ENCODE assay signal across 8 mouse cellular contexts in genomic region chr5:144387851-144388250, GRCm38 (mm10). TPM values are rescaled to one million over a fixed set of nuclear protein-coding genes. Genes with fewer than 3 reads are reported as not detected.
A peak's percentile ranks its signal among the peaks of the same experiment; 100 is the strongest.
DNase-seq lines count a peak whose midpoint lies in the region; ATAC-seq and TF ChIP-seq lines count a peak whose summit lies in the region.

No protein-coding gene starts in this region.

- 11% methylated on average over 6 of the region's 6 CpGs for WGBS in forebrain, embryonic 16.5 days
- WGBS in kidney, postnatal 0 days: 10% methylated on average over 6 of the region's 6 CpGs

- ATAC-seq in forebrain, embryonic 16.5 days: peak; percentile 58; the same call in 1 of the 2 replicates
- no peak for ATAC-seq in kidney, postnatal 0 days (replicated peaks; ENCODE audit: low FRiP score, low read depth)
- ATAC-seq in monocyte, adult 5-6 weeks (replicated peaks; ENCODE audit: insufficient number of reproducible peaks, low FRiP score, low TSS enrichment, poor library complexity, severe bottlenecking): no peak

- no peaks in the 10 kb centered on the region for H3K27me3 ChIP-seq in ES-Bruce4 (ENCODE audit: control insufficient read depth, insufficient read depth, low read length, poor library complexity, severe bottlenecking)
- H3K27me3 ChIP-seq in forebrain, embryonic 16.5 days (replicated peaks; ENCODE audit: control insufficient read depth, insufficient read depth, low read length): no peaks in the 10 kb centered on the region
- no peaks in the 10 kb centered on the region for H3K27me3 ChIP-seq in kidney, postnatal 0 days (ENCODE audit: insufficient read depth, low read length)

- TF ChIP-seq POLR2A in ES-Bruce4 (IDR thresholded peaks at IDR 0.05; ENCODE audit: insufficient read depth, low read length): no peak

- H3K4me3 ChIP-seq in ES-Bruce4 (ENCODE audit: low read depth, low read length): no peak overlapping the region
- H3K4me3 ChIP-seq in forebrain, embryonic 16.5 days (replicated peaks; ENCODE audit: low read length): no peak overlapping the region
- no peak overlapping the region for H3K4me3 ChIP-seq in kidney, postnatal 0 days (replicated peaks; ENCODE audit: low read depth, low read length)

- no peak overlapping the region for H3K4me2 ChIP-seq in forebrain, embryonic 16.5 days (ENCODE audit: low read length)
- no peak overlapping the region for H3K4me2 ChIP-seq in kidney, postnatal 0 days (ENCODE audit: low read length)

- peak; percentile 51 for TF ChIP-seq CTCF in ES-Bruce4 (IDR thresholded peaks at IDR 0.05; ENCODE audit: low read depth, low read length)
- peak; percentile 83 for TF ChIP-seq CTCF in kidney, postnatal 0 days (IDR thresholded peaks at IDR 0.05; ENCODE audit: low read depth)

- no peaks in the 10 kb centered on the region for H3K36me3 ChIP-seq in ES-Bruce4 (ENCODE audit: control insufficient read depth, insufficient read depth, low read length, poor library complexity, severe bottlenecking)
- H3K36me3 ChIP-seq in forebrain, embryonic 16.5 days (ENCODE audit: control insufficient read depth, insufficient read depth): no peaks in the 10 kb centered on the region
- no peaks in the 10 kb centered on the region for H3K36me3 ChIP-seq in kidney, postnatal 0 days (ENCODE audit: insufficient read depth, low read length)

- H3K9me3 ChIP-seq in ES-Bruce4 (replicated peaks; ENCODE audit: control insufficient read depth, insufficient read depth, low read length, poor library complexity, severe bottlenecking): no peaks in the 10 kb centered on the region
- no peaks in the 10 kb centered on the region for H3K9me3 ChIP-seq in forebrain, embryonic 16.5 days (ENCODE audit: control insufficient read depth, low read length)
- no peaks in the 10 kb centered on the region for H3K9me3 ChIP-seq in kidney, postnatal 0 days (replicated peaks; ENCODE audit: low read length)

- no peak for TF ChIP-seq EP300 in ES-Bruce4 (IDR thresholded peaks at IDR 0.05; ENCODE audit: insufficient read depth, low read depth, low read length)

- no peaks in the 10 kb centered on the region for H3K4me1 ChIP-seq in ES-Bruce4 (ENCODE audit: control insufficient read depth, insufficient read depth, low read length)
- no peaks in the 10 kb centered on the region for H3K4me1 ChIP-seq in forebrain, embryonic 16.5 days (replicated peaks; ENCODE audit: control insufficient read depth, insufficient read depth, low read length)
- H3K4me1 ChIP-seq in kidney, postnatal 0 days (replicated peaks; ENCODE audit: insufficient read depth, low read length): no peaks in the 10 kb centered on the region

- no peak overlapping the region for H3K9ac ChIP-seq in ES-Bruce4 (ENCODE audit: low read depth, poor library complexity, severe bottlenecking)
- H3K9ac ChIP-seq in forebrain, embryonic 16.5 days (replicated peaks; ENCODE audit: low read depth, low read length): no peak overlapping the region
- H3K9ac ChIP-seq in kidney, postnatal 0 days (ENCODE audit: low read depth, low read length): no peak overlapping the region

- peak; percentile 48 for DNase-seq in A20 (ENCODE audit: low read depth, low spot score)
- DNase-seq in cerebellum, adult 11-12 months: peak; percentile 7
- peak; percentile 69 for DNase-seq in kidney, postnatal 0 days (ENCODE audit: low spot score)
- DNase-seq in lung, adult 18-20 months: peak; percentile 13 to 46
- peak; percentile 92 for DNase-seq in retina, embryonic 14.5 days (ENCODE audit: low spot score)

- no peak overlapping the region for H3K27ac ChIP-seq in ES-Bruce4 (ENCODE audit: insufficient read depth, low read length)
- no peak overlapping the region for H3K27ac ChIP-seq in forebrain, embryonic 16.5 days (ENCODE audit: low read length)
- H3K27ac ChIP-seq in kidney, postnatal 0 days: no peak overlapping the region

RNA-seq across cellular contexts. Expression of gene Baiap2l1, which starts 29.9 kb away (rescaled TPM):
- polyA plus RNA-seq in ES-Bruce4 (2011; ENCODE audit: insufficient read depth, insufficient read length, low read depth, missing spikeins): 18.2 and 21.7 TPM in 2 replicates
- polyA plus RNA-seq in forebrain, embryonic 16.5 days (2015; fragmentation: Nextera tagmentation; extraction: Ambion mirVana): 1.5 and 1.6 TPM in 2 replicates
- 14.0 and 14.9 TPM in 2 replicates for polyA plus RNA-seq in kidney, postnatal 0 days (2015; fragmentation: Nextera tagmentation; extraction: Ambion mirVana)
- 0.21 TPM in 1 of 3 replicates, not detected in the others for total RNA-seq in monocyte, adult 5-6 weeks (2017)

Comparison
In these comparisons a context has a peak if more than half of its experiments do, and no peak if none do; other contexts are left out.
1. DNase-seq: peak in every context shown above with its lines; median percentile 92 in retina, embryonic 14.5 days; 69 in kidney, postnatal 0 days; 48 in A20; 30 in lung, adult 18-20 months; 7 in cerebellum, adult 11-12 months.